Mouse (Mus musculus) T-helper 1 cell (primary cell): Measurements from ENCODE around the gene Qsox1.

ENCODE experiments used
- in situ Hi-C: fragments of 300-600 bp; cut with MboI, MseI; formaldehyde crosslinking; loops from one replicate; pipeline ENCODE4 v1.15.1; 2025; ENCODE audit warnings: high pct_unique_total_duplicates

Qsox1 gene

DNA sequence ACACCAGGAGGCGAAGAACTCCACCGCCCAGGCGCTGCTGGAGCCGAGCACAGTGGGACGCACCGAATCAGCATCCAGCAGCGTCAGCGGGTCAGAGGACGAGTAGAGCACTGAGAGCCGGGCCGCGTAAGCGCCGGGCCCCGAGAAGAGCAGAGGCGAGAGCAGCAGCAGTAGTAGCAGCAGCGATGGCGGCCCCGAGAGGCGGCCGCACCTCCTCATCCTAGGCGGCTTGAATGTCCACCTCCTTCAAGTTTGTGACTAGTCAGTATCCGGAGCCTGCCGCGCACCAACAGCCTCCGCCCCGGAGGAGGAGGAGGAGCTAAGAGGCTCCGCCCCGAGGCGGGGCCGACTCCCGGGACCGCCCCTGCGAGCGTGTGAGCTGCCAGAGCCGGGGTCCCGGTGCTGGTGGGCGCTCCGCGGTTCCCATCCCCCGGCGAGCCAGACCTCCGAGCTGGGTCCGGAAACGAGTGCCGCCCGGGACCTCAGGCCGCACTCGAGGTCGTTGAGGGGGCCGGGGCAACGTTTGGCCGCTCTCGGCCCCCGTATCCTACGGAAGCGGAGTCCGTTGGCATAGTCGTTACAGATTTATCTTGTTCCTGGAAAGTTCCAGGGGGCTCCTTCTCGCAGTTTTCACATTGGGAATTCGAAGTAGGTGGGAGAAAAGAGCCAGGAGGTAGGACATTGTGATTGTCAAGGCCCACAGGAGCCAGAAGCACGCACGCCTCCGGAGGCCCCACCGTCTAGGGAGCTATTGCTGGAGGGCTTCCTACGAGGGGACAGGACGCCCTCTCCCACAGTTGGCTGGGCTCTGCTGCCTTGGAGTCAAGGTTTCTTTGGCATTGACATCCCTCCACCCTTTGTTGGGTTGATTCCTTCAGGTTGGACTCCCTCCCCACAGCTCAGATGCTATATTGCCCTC, at the start of gene Qsox1:
Gene Qsox1, minus strand, starts transcription at position 309 of the 919 bp plus-strand sequence.
- in situ Hi-C loops = no loop called here

DNA sequence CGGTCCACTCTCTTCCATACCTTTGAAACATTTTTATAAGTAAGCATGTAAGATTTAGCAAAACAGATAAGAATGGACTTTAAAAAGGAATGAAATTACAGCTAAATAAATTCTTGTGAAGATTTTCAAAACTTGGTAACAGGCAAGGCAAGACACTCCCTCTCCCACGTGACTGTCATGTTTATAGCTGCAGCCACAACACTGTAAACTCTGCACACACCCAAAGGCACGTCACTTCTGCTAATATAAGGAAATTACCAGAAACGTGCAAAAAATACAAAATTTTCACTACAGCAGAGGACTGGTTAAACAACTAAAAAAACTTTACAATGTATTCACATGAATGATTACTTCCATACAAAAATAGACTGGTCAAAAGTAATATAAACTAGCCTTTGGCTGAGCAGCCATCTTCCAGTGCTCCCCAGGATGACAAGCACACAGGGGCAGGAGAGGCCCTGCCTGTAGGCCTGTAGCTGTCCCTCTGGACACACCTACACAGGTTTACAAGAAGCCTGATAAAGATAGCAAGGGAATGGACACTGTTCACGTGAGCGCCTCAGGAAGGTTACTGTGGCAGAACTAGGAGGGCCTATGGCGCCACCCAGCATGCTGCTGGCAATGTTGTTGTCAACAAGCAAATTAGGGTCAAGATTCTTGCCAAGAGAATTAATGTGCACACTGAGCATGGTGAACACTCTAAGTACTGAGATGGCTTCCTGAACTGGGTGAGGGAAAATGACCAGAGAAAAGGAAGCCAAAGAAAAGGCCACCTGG, 42.4 kb upstream of the Qsox1 start:
- in situ Hi-C loops = no loop called here

DNA sequence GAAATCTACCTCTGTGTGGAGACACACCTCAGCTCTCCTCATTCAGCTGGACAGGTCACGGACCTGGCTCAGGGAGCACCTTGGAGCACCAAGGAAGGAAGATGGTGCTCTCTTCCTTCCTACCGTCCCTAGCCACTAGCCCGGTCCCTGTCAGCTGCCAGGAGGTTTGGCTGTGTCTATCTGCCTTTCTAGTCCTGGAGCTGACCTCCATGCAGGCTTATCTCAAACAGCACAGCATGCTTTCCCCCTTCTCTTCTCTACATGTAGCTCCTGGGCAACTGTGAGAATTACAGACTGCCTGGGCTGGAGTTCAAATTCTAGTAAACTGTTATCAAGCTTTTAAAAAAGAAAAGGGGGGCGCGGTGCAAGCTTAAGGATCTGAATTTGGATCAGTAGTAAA, 40.3 kb upstream of the Qsox1 start:
- in situ Hi-C loops = no loop called here

DNA sequence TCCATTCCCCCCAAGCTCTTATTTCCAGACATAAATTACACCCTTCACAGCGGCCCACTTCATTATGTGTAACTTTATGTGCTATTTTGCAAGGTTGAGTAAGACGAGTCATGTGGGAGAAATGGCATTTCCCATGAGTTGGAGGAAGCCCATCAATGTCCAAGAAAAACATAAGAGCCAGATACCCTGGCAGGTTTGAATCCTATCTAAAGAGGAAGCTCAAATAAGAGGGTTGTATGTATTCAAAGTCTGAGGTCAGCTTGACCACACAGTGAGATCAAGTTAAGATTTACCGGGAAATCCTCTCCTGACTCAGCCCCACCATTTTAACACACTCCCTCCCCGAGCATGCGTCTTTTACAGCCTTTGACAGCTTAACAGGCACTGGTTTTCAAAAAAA, 31.5 kb upstream of the Qsox1 start:
- in situ Hi-C loops = no loop called here

DNA sequence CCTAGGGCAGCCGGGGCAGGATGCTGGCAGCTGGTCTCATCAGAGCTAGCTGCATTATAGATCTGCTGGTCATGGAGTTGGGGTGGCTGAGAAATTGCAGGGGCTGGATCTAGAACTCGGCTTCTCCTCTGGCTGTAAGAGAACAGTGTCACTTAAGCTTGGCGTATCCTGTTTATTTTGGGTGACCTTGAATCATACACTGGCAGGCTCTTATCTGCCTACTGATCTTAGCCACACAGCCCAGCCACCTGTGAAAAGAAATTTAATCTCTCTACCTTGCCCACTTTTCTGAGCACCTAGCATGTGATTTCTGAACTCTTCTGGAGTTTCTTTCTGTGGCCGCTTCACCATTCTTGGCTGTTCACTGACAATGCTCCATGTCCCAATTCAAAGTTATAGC, 30.8 kb upstream of the Qsox1 start:
- in situ Hi-C loops = no loop called here

DNA sequence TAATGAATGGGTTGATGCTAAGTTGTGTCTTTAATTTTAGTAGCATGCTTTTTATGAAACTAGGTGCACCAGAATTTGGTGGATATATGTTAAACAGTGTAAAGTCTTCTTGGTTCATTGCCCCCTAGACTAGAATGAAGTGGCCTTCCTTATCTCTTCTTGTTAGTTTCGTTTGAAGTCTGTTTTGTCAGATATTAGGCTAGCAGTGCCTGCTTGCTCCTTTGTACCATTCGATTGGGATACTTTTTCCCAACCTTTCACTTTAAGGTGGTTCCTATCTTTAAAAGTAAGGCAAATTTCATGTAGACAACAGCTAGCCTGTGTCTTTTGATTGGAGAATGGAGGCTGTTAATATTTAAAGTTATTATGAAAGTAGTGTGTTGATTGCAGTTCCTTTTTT, 23.0 kb upstream of the Qsox1 start:
- in situ Hi-C loops = no loop called here

DNA sequence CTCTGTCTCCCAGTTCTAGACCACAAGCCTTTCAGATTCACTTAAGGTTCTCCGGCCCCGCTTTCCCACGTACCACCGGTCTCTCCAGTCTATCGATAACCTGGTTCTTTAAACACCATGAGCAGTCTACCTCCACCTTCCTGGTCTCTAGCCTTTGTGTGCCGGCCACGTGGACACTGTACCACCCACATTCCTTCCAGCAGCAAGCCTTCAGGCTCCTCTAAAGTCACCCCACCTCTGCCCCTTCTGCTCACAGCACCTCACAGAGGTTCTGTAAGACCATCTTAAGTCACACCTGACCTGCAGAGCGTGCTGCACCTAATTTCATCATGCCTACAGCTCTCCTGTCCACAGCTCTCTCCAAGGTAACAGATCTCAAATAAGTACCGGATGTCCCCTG, 20.9 kb upstream of the Qsox1 start:
- in situ Hi-C loops = no loop called here

DNA sequence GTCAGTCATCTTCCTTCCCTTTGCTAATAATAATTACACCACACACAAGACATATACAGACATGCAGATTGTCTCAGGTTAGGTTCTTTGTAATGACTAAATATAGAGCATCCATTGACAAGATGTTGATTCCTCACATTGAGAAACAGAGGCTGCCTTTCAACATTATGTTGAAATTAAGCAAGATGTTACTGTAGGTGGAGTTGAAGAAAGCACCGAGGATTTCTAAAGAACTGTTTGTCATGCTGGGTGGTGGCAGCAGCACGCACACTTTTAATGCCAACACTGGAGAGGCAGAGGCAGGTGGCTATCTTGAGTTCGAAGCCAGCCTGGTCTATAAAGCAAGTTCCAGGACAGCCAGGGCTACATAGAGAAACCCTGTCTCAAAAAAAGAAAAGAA, 19.3 kb upstream of the Qsox1 start:
- in situ Hi-C loops = no loop called here

DNA sequence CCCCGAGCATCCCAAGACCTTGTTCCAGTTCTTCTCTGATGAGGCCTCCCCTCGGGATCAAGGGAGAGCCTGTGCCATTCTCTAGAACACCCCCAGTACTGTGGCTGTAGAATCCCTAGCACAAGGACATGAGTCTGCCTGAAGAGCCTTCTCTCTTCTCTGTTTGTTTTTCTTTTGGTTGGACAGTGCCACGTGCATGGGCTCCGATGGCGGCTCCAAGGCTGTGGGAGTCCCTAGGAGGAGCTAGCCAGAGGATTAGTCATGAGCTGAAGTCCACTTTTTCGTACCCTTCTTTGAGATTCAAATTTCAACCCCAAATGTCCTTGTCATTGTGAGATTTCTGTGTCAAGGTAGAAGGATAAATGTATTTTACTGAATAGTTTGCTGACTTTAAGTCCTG, 18.2 kb upstream of the Qsox1 start:
- in situ Hi-C loops = no loop called here

DNA sequence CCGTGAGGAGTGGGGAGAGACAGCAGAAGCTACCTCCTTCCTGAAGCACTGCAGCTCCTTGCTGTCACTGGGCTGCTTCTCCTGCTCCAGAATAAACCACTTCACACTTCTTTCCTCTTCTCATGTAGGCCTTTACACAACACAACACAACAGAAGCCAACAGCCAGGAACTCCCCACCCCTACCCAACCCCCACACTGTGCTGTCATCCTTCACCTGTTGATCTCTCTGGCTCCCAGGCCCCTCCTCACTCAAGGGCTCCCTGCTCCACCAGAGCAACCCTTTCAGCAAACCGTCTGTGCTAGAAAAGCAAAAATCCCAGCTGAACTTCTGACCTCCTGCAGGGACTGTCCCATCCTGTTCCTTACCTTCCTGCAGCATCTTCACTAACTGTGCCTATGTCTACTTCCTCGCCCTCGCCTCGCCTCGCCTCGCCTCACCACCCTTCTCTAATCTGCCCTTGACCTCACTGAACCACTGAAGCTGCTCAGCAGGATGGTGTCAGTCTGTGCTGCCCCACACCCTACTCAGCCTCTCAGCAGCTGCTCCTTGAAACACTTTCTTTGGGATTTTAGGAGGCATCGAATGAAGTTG, 15.1 kb upstream of the Qsox1 start:
- in situ Hi-C loops = no loop called here

DNA sequence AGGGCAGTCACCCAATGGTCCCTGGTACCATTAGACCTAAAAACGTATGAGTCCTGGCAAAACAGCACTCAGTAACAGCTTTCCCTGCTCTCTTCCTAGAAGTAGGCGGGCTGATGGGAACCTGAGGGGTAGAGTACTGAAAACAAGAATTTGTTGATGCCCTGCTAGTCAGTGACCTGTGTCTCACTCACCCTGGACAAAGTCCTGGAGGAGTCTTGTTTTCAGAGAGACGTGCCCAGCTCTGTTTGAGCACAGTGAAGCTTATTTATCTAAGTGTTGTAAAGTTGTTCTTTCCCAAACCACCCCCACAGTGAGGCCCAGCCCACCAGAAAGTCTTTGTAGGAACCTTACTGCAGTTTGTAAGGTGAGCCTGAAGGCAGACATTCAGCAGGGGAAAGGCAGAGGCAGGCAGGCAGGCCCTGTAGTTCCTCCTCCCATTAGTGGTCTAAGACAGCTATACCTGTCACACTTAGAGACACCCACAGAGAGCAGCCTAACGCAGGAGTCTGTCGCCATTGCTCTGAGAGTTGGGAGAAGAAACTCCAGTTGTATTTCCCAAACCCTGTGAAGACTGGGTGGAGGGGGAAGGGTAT, 14.2 kb upstream of the Qsox1 start:
- in situ Hi-C loops = no loop called here

DNA sequence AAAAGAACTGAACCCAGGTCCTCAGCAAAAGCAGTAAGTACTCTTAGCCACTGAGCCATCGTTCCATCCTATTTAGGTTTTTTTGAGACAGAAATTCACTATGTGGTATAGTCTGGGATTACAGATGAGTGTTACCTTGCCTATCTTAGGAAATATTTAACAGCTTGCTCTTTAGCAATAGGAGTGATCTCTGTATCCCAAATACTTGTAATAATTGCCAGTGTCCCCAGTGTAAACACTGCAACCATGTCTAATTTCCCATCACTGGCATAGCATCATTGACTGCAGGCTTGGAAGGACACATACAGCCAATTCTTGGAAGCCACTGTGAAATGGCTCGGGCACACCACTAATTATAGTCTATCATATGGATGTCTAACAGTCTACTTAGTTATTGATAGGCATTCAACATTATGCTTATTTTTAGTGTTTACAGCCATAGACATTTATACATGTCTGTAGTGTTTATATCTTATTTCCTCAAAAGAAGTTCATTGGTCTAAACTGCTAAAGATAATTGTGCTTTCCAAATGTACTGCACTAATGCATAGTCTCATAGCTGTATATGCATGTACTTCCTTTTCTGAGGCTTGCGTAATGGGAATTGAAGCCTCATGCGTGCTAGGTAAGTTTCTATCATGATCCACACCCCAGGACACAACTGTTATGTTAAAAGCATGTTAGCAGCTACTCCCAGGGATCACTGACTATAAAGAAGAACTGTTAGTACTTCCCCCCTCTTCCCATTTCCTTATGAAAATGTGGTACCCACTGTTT, 13.4 kb upstream of the Qsox1 start:
- in situ Hi-C loops = no loop called here

DNA sequence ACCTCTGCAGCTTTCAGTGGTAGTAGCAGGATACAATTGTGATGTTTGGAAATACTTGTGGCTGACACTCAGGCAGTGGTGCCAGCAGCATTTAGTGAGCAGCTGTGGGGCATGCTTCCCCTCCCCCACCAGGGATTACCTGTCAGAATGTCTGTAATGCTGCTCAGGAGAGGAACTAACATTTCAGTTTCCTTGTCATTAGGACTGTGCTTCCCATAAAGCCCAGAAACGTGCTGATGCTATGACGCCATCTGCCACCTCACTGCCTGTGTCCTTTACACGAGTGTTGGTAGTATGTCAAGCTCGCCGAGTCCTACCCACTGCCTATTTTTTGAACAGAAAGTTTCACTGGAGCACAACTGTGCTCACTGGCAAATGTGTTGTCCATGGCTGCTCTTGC, 8.0 kb upstream of the Qsox1 start:
- in situ Hi-C loops = no loop called here

DNA sequence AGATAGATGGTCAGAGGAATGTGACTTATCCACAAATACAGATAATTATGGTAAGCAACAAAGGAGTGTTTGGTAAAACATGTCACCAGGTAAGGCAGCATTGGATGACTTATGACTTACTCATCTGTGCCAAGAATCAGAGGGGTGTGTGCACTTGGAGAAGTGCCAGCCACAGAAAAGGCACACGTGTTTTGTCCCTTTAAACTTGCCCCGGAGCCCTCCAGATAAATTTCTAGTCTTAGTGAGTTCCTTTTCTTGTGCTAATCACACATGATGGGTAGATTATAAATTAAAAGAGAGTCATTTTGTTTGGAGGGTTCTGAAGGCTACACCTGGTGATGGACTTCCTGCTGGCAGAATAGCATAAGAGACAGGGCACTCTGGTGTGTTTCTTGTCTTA, 3.5 kb upstream of the Qsox1 start:
- in situ Hi-C loops = no loop called here

DNA sequence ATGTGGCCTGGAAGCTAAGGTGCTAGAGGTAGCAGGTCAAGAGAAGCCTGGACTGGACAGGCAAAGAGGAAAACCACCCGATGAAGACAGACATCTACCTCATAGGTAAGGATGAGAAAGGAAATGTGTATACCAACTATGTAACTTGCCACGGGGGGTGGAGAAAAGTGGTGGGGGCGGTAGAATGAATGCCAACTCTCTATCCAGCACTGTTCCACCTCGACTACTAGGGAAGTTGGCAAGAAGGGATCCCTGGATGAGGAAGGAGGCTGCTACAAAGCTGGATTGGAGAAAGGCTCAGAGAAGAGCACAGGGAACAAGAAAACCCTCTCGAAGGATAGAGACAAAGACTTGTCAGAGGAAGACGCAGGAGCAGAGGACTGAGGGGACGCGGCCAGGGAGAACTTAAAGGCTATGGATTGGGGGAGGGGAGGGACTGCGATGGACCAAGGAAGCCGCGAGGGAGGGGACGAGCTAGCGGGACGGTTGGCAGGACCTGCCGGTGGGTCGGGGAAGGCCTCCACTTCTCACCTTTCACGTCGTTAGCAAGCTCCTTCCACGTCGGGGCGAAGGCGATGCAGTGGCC, 601 bp downstream of the Qsox1 start:
- in situ Hi-C loops = no loop called here

DNA sequence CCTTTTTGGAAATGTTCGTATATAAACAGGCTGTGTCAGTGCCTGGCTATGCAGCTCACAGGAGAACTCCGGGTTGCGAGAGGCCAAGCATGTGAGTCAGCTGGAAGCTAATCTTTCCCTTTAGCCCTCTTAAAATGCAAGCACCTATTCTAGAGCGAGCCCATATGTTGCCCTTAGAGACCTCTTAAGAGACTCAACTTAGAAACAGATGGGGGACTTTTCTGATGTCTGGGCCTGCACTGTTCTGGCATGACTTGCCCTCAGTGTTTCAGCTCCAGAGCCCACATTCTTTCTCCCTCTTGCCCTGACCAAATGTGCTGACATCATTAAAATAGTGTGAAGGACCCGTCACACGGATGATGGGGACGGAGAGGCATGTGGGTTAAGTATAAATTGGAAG, 2.1 kb downstream of the Qsox1 start:
- in situ Hi-C loops = no loop called here

DNA sequence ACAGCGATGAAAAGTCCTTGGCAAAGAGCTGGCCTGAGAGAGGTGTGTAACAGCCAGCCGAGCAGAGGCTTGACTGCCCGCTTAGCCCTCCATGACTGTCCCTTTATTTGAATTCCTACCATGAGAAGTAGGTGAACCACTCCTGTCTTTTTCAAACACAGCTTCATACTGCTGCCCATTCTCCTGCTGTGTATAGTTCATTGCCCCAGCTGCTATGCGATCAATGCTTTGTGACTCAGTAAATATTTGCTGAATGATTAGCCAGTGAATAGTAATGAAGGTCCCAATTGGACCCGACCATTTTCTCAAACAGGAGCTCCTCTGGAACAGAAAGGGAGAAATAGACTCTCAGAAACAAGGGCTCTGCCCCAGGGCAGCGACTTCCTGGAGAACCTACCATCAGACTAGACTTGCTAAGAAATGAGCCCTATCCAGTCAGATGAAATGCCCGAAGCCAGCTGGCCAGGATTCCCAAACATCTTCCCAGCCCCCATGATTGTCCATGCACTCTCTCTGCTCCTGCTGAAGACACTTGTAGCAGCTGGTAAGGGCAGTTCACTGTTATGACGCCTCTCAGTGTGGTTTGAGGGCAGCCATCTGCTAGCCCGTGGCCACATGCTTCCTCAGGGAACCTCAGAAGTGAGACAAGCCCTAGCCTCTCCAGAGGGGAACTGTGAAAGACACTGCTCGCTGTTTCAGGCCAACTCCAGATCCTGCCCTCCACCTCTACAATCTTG, 2.8 kb downstream of the Qsox1 start:
- in situ Hi-C loops = no loop called here

DNA sequence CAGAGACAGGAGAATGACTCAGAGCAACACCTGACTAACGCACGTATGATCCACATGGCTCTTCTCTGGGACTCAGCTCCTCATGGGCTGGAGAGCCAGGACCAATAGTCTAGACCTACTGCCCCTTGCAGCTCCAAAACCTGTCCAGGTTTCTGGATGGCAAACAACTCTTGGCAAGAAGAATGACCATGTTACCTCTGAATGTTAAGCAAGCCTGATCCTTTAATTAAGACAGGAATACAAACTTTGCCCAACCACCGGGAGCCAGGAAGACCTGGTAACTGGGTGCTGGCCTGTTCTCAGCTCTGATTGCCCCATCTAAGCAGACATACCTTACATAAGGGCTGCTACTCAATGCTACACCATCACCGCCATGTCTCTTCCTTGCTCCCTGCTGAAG, 4.4 kb downstream of the Qsox1 start:
- in situ Hi-C loops = no loop called here

DNA sequence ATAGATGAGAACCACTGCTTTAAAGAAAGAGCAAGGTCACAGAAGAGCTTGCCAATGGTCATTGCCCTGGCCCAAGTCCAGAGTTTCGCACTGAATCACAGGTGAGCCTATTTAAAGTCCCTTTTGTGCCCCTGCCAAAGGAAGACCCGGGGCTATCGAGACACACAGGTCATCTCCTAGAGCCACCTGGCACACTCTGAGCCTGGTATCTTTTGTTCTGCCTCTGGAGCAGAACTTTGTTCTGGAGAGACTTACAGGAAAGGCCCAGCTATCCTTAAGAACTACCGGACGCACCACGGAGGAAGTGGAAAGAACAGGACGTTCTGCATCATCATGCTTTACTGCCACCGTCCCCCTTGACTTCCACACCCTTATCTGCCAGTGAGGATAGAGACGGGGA, 7.1 kb downstream of the Qsox1 start:
- in situ Hi-C loops = no loop called here
